Mouse (Mus musculus) lung, adult 2 months (tissue): ENCODE results near the gene Olfr1136.

Source experiments
- CTCF ChIP-seq: fragments of 200-500 bp; IDR thresholded peaks from 2 replicates; pipeline ENCODE4 v1.5.1; 2011; ENCODE audit warnings: mild to moderate bottlenecking, low read length, control low read depth; ENCODE audit not compliant: insufficient read depth
- POLR2A ChIP-seq: fragments of 200-500 bp; IDR thresholded peaks from 2 replicates; pipeline ENCODE4 v1.6.1; 2011; ENCODE audit warnings: low read depth, mild to moderate bottlenecking, control low read depth, low read length, borderline replicate concordance; ENCODE audit errors: extremely low read depth

DNA sequence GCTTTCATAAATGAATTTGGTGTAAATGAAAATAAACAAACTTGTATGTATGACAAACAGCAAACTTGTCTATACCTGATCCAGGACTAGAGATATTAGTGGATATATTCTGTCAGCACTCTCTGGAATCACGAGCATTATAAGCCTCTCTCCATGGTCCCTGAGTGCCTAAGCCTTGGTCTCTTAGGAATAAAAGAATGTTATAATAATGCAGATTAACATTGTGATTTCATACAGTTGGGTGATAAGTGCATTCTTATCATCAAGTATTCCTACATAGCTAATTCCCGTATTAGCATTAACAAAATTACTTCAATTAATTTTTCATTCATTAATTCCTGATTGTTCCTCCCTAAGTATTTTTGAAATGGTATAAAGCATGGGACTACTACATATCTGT, 35.4 kb downstream of the Olfr1136 start, which contains the start of gene Olfr1134:
- TF ChIP-seq POLR2A: no peak
- TF ChIP-seq CTCF: no peak
